Mouse (Mus musculus) megakaryocyte, embryonic 14.5 days (primary cell): Measurements from ENCODE around the gene Dennd2c. TPM values are rescaled to one million over a fixed set of nuclear protein-coding genes. Genes with fewer than 3 reads are reported as not detected.
"Not testable (repeated sequence)": the region's sequence is repeated elsewhere in the genome, so short reads cannot be mapped to it uniquely, and the experiment has no call there.

Experiments used
- H3K27me3 ChIP-seq: replicated peaks from 2 replicates; pipeline ENCODE3; 2012; ENCODE audit warnings: inconsistent platforms
- H3K36me3 ChIP-seq: replicated peaks from 2 replicates; pipeline ENCODE3; 2012; ENCODE audit warnings: low read length, inconsistent platforms, mixed read lengths
- H3K4me1 ChIP-seq: 2 replicates; pipeline ENCODE4 v1.6.1; 2012; ENCODE audit warnings: inconsistent platforms
- H3K4me3 ChIP-seq: replicated peaks from 2 replicates; pipeline ENCODE3; 2012; ENCODE audit warnings: moderate library complexity, mild to moderate bottlenecking, inconsistent platforms
- H3K9me3 ChIP-seq: 2 replicates; pipeline ENCODE4 v1.6.1; 2012; ENCODE audit warnings: inconsistent platforms
- FLI1 ChIP-seq: IDR thresholded peaks from 2 replicates; pipeline ENCODE4 v1.6.1; 2012; ENCODE audit warnings: low read length, inconsistent platforms, mixed read lengths
- GATA1 ChIP-seq: IDR thresholded peaks from 3 replicates; pipeline ENCODE4 v1.6.1; 2012; ENCODE audit warnings: mixed read lengths, low read length, inconsistent platforms, borderline replicate concordance
- polyA plus RNA-seq: library from polyadenylated mRNA; stranded (reverse); fragments of >175 nt; gene quantifications from 2 replicates; pipeline ENCODE4 v1.2.3, GENCODE M21; 2012; ENCODE audit warnings: low replicate concordance; ENCODE audit not compliant: insufficient read depth

Gene Dennd2c
- polyA plus RNA-seq, 1 experiment = 1.9 TPM

- Histone ChIP-seq H3K9me3 (no peaks in the 10 kb centered on the region), H3K4me1 (peaks cover 46% of the 10 kb centered on the region), H3K36me3 (peaks cover 97% of the 10 kb centered on the region), H3K4me3 (no peak overlapping the region), H3K27me3 (no peaks in the 10 kb centered on the region)
- TF ChIP-seq FLI1 = no peak
- no peak for TF ChIP-seq GATA1
Observed at GRCm38 (mm10) chr3:103148941-103149340, 46.5 kb downstream of the Dennd2c start.

GRCm38 (mm10) chr3:103153761-103154160 is 51.4 kb downstream of the Dennd2c start:
- Histone ChIP-seq H3K27me3 (no peaks in the 10 kb centered on the region), H3K4me3 (no peak overlapping the region), H3K9me3 (no peaks in the 10 kb centered on the region), H3K36me3 (peaks cover 97% of the 10 kb centered on the region), H3K4me1 (peaks cover 14% of the 10 kb centered on the region)
- TF ChIP-seq GATA1 (no peak), FLI1 (no peak)

- Histone ChIP-seq H3K4me3 (no peak overlapping the region), H3K4me1 (peaks cover 1% of the 10 kb centered on the region), H3K9me3 (no peaks in the 10 kb centered on the region), H3K36me3 (peaks cover 95% of the 10 kb centered on the region), H3K27me3 (no peaks in the 10 kb centered on the region)
- TF ChIP-seq FLI1 (no peak), GATA1 (no peak)
Observed at GRCm38 (mm10) chr3:103159232-103159900, 57.0 kb downstream of the Dennd2c start.

GRCm38 (mm10) chr3:103169771-103170170 is 67.4 kb downstream of the Dennd2c start:
- Histone ChIP-seq H3K27me3 (no peaks in the 10 kb centered on the region), H3K4me3 (no peak overlapping the region), H3K9me3 (no peaks in the 10 kb centered on the region), H3K36me3 (peaks cover 72% of the 10 kb centered on the region), H3K4me1 (peaks cover 28% of the 10 kb centered on the region)
- no peak for TF ChIP-seq FLI1
- TF ChIP-seq GATA1 = no peak

- TF ChIP-seq FLI1 (no peak), GATA1 (no peak)
- Histone ChIP-seq H3K36me3 (peaks cover 72% of the 10 kb centered on the region), H3K4me3 (peak within 1 kb of the TSS; percentile 96), H3K4me1 (peaks cover 33% of the 10 kb centered on the region), H3K9me3 (no peaks in the 10 kb centered on the region), H3K27me3 (no peaks in the 10 kb centered on the region)
Observed at GRCm38 (mm10) chr3:103171505-103172267, 69.3 kb downstream of the Dennd2c start, which contains the start of gene Bcas2. Gene Bcas2 (plus strand): TSS chr3:103171655.

- no peak for TF ChIP-seq FLI1
- no peak for TF ChIP-seq GATA1
- Histone ChIP-seq H3K27me3 (no peaks in the 10 kb centered on the region), H3K4me3 (peak overlapping the region; percentile 96), H3K4me1 (peaks cover 42% of the 10 kb centered on the region), H3K9me3 (no peaks in the 10 kb centered on the region), H3K36me3 (peaks cover 72% of the 10 kb centered on the region)
Observed at GRCm38 (mm10) chr3:103172615-103173014, 70.2 kb downstream of the Dennd2c start.

- Histone ChIP-seq H3K27me3 (no peaks in the 10 kb centered on the region), H3K36me3 (peaks cover 65% of the 10 kb centered on the region), H3K4me1 (peaks cover 43% of the 10 kb centered on the region), H3K9me3 (no peaks in the 10 kb centered on the region), H3K4me3 (no peak overlapping the region)
- TF ChIP-seq GATA1 (no peak), FLI1 (no peak)
Observed at GRCm38 (mm10) chr3:103176740-103177139, 74.3 kb downstream of the Dennd2c start.

- Histone ChIP-seq H3K9me3 (no peaks in the 10 kb centered on the region), H3K27me3 (peaks cover 2% of the 10 kb centered on the region), H3K4me3 (no peak overlapping the region), H3K4me1 (peaks cover 31% of the 10 kb centered on the region), H3K36me3 (peaks cover 55% of the 10 kb centered on the region)
- TF ChIP-seq FLI1 (no peak), GATA1 (no peak)
Observed at GRCm38 (mm10) chr3:103179527-103179926, 77.1 kb downstream of the Dennd2c start.

GRCm38 (mm10) chr3:103181171-103181570 is 78.8 kb downstream of the Dennd2c start:
- peaks cover 2% of the 10 kb centered on the region for H3K27me3 ChIP-seq
- peaks cover 39% of the 10 kb centered on the region for H3K36me3 ChIP-seq
- no peak for TF ChIP-seq GATA1
- no peak for TF ChIP-seq FLI1
- H3K9me3 ChIP-seq = no peaks in the 10 kb centered on the region
- H3K4me1 ChIP-seq = peaks cover 26% of the 10 kb centered on the region
- H3K4me3 ChIP-seq = no peak overlapping the region

GRCm38 (mm10) chr3:103182821-103183220 is 80.4 kb downstream of the Dennd2c start:
- no peak overlapping the region for H3K4me3 ChIP-seq
- H3K36me3 ChIP-seq = peaks cover 23% of the 10 kb centered on the region
- peaks cover 2% of the 10 kb centered on the region for H3K27me3 ChIP-seq
- peaks cover 10% of the 10 kb centered on the region for H3K4me1 ChIP-seq
- no peaks in the 10 kb centered on the region for H3K9me3 ChIP-seq
- TF ChIP-seq FLI1 = no peak
- no peak for TF ChIP-seq GATA1

GRCm38 (mm10) chr3:103184467-103184866 is 82.1 kb downstream of the Dennd2c start:
- H3K36me3 ChIP-seq, H3K4me1 ChIP-seq, H3K9me3 ChIP-seq, H3K27me3 ChIP-seq, H3K4me3 ChIP-seq: not testable (repeated sequence)
